Mouse (Mus musculus): ENCODE measurements at regions not wholly inside any gene's neighbourhood (a gene's known extent, or its start where the extent isn't known, plus 50 kb on each side); places are given as distances from the start of the nearest gene placed in this dataset.

GRCm38 (mm10) chr1:57107308-57107707, 128.9 kb upstream of the Satb2 start:
- no peak for TF ChIP-seq CTCF (IDR thresholded peaks at IDR 0.05; ENCODE audit: low read depth)
- TF ChIP-seq EP300 (IDR thresholded peaks at IDR 0.05; ENCODE audit: low read depth), result no peak
